Mouse (Mus musculus) forebrain, embryonic 15.5 days (tissue): ENCODE results near the gene Cfd. TPM values are rescaled to one million over a fixed set of nuclear protein-coding genes. Genes with fewer than 3 reads are reported as not detected.
"Not testable (repeated sequence)": the region's sequence is repeated elsewhere in the genome, so short reads cannot be mapped to it uniquely, and the experiment has no call there.

Experiments used
- ATAC-seq: fragments of 200-750 bp; cut with Nextera tagmentation; replicated peaks from 2 replicates; pipeline ENCODE4 v1.8.0; 2017; ENCODE audit warnings: mild to moderate bottlenecking, moderate TSS enrichment, moderate library complexity
- H3K27ac ChIP-seq: fragments of 300-500 bp; sonication (generic); replicated peaks from 2 replicates; pipeline ENCODE4 v1.5.1; 2015; ENCODE audit warnings: mild to moderate bottlenecking, inconsistent platforms
- H3K27me3 ChIP-seq: fragments of 300-500 bp; sonication (generic); 2 replicates; pipeline ENCODE4 v1.6.1; 2015; ENCODE audit warnings: inconsistent platforms
- H3K36me3 ChIP-seq: fragments of 300-500 bp; sonication (generic); 2 replicates; pipeline ENCODE4 v1.6.1; 2015; ENCODE audit warnings: mild to moderate bottlenecking, inconsistent platforms
- H3K4me1 ChIP-seq: fragments of 300-500 bp; sonication (generic); 2 replicates; pipeline ENCODE4 v1.6.1; 2015; ENCODE audit warnings: inconsistent platforms
- H3K4me2 ChIP-seq: fragments of 300-500 bp; sonication (generic); replicated peaks from 2 replicates; pipeline ENCODE4 v1.6.1; 2015; ENCODE audit warnings: mild to moderate bottlenecking, inconsistent platforms
- H3K4me3 ChIP-seq: fragments of 300-500 bp; sonication (generic); 2 replicates; pipeline ENCODE4 v1.5.1; 2015; ENCODE audit warnings: mild to moderate bottlenecking, inconsistent platforms
- H3K9ac ChIP-seq: fragments of 300-500 bp; sonication (generic); replicated peaks from 2 replicates; pipeline ENCODE4 v1.6.1; 2015; ENCODE audit warnings: mild to moderate bottlenecking, inconsistent platforms
- H3K9me3 ChIP-seq: fragments of 300-500 bp; sonication (generic); 2 replicates; pipeline ENCODE4 v1.6.1; 2016; ENCODE audit warnings: inconsistent platforms
- WGBS: fragments of 180-500 bp; shearing (Covaris S2); methylation state at CpG from one replicate; pipeline ENCODE4 v1.1.7; 2015; ENCODE audit warnings: mixed read lengths; 5-methylcytosine and 5-hydroxymethylcytosine counted together
- polyA plus RNA-seq: library from polyadenylated mRNA; unstranded; fragments of >200 nt; fragmentation: Nextera tagmentation; extraction: Ambion mirVana; gene quantifications from 2 replicates; pipeline ENCODE4 v1.2.1, GENCODE M21; 2015

Gene Cfd
- polyA plus RNA-seq, 1 experiment from 2014 or later, result not detected

GRCm38 (mm10) chr10:79877757-79878156 is 12.9 kb upstream of the Cfd start:
- no peak for ATAC-seq

DNA sequence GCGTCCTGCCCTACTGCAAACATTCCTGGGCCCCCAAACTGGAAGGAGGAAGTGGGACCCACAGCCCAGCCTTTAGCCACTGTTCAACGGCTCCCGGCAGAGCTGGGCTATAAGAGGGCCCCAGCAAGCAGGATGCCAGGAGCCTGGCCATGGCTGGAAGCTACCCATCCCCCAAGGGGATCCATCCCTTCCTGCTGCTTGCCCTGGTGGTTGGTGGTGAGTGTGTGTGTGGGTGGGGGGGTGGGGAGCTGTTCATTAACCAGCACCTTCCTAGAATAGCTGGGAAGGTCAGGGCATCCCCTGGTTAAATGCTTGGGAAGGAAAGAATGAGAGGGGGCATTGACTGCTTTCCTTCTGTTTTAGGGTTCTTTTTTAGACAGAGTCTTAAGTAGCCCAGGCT is 11.1 kb upstream of the Cfd start:
- ATAC-seq, result no peak
- H3K4me2 ChIP-seq, result no peak overlapping the region
- H3K4me1 ChIP-seq, result peaks cover 17% of the 10 kb centered on the region
- no peak overlapping the region for H3K9ac ChIP-seq
- H3K27me3 ChIP-seq, result peaks cover 17% of the 10 kb centered on the region
- no peaks in the 10 kb centered on the region for H3K36me3 ChIP-seq
- no peaks in the 10 kb centered on the region for H3K9me3 ChIP-seq
- H3K4me3 ChIP-seq, result no peak overlapping the region
- H3K27ac ChIP-seq, result no peak overlapping the region
- WGBS, result 41% methylated on average over 3 of the region's 3 CpGs

More at GRCm38 (mm10) chr10:79877757-79878156, 12.9 kb upstream of the Cfd start:
- Histone ChIP-seq H3K9ac (no peak overlapping the region), H3K36me3 (no peaks in the 10 kb centered on the region), H3K9me3 (no peaks in the 10 kb centered on the region), H3K4me3 (no peak overlapping the region), H3K4me2 (no peak overlapping the region), H3K4me1 (peaks cover 24% of the 10 kb centered on the region), H3K27ac (no peak overlapping the region), H3K27me3 (peaks cover 15% of the 10 kb centered on the region)
- WGBS, result 51% methylated on average over 12 of the region's 12 CpGs

DNA sequence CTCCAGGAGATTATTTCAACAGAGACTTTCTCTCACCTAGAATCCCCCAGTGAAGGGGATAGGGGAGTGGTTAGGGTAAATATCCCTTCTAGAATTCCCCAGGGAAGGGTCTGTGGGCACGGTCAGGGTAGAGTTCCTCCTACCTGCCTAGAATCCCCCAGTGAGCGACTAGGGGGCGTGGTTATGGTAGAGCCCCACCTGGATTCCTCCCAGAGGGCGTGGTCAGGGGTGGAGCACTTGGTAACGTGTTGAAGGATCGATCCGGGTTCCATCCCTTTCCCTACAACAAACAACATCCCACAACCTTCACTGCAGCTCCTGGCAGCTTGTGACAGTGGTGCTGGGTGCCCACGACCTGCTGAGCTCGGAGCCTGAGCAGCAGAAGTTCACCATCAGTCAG is 9.9 kb upstream of the Cfd start:
- H3K4me2 ChIP-seq, result no peak overlapping the region
- 17% methylated on average over 9 of the region's 9 CpGs for WGBS
- H3K4me3 ChIP-seq, result no peak overlapping the region
- no peaks in the 10 kb centered on the region for H3K9me3 ChIP-seq
- ATAC-seq, result no peak
- H3K4me1 ChIP-seq, result peaks cover 6% of the 10 kb centered on the region
- peaks cover 17% of the 10 kb centered on the region for H3K27me3 ChIP-seq
- no peak overlapping the region for H3K27ac ChIP-seq
- no peaks in the 10 kb centered on the region for H3K36me3 ChIP-seq
- H3K9ac ChIP-seq, result no peak overlapping the region

- H3K9me3 ChIP-seq, result no peaks in the 10 kb centered on the region
- peak overlapping the region; percentile 15; the same call in 1 of the 2 replicates for H3K4me2 ChIP-seq
- no peak for ATAC-seq
- H3K27ac ChIP-seq, result no peak overlapping the region
- H3K4me3 ChIP-seq, result no peak overlapping the region
- 8% methylated on average over 22 of the region's 22 CpGs for WGBS
- no peaks in the 10 kb centered on the region for H3K36me3 ChIP-seq
- peaks cover 17% of the 10 kb centered on the region for H3K27me3 ChIP-seq
- H3K4me1 ChIP-seq, result peaks cover 6% of the 10 kb centered on the region
- H3K9ac ChIP-seq, result no peak overlapping the region
These were observed 8.7 kb upstream of the Cfd start for GRCm38 (mm10) chr10:79881981-79882380.

DNA sequence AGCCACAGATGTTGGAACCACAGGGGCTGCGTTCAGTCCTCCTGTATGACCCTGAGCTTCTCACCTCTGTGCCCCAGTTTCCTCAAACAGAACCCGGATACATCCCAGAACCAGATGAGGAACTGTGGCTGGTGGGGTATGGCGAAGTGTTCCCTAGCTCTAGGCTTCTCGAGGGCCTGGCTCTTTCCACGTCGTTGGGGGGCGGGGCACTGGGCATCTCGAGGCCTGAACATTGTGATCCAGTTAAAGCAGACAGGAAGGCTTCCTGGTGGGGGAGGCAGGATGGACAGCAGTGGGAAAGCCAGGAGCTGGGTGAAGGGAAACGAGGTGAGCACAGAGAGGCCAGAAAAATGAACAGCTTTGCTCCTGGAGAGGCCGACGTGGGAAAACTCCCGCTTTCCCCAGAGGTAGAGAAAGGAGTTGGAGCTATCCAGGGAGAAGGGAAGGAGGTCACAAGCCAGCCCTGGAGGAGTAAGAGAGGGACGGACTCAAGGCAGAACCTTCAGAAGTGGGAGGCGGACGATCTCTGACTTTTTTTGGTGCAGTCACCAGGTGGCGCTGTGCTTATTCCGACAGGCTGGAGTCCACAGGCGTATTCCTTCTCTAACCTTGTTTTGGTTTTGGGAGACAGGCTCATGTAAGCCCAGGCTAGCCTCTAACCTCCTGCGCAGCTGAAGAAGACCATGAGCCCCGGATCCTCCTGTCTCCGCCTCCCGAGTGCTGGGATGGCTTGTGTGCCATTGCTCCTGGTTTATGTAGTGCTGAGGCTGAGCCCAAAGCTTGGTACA is 7.2 kb upstream of the Cfd start:
- Histone ChIP-seq H3K4me2 (no peak overlapping the region), H3K9me3 (no peaks in the 10 kb centered on the region), H3K27me3 (peaks cover 17% of the 10 kb centered on the region), H3K36me3 (no peaks in the 10 kb centered on the region), H3K4me1 (peaks cover 6% of the 10 kb centered on the region), H3K9ac (no peak overlapping the region), H3K27ac (no peak overlapping the region), H3K4me3 (no peak overlapping the region)
- 12% methylated on average over 22 of the region's 22 CpGs for WGBS
- 0 out of 2 replicates have a peak, but pooled peaks have one; percentile 26 for ATAC-seq

DNA sequence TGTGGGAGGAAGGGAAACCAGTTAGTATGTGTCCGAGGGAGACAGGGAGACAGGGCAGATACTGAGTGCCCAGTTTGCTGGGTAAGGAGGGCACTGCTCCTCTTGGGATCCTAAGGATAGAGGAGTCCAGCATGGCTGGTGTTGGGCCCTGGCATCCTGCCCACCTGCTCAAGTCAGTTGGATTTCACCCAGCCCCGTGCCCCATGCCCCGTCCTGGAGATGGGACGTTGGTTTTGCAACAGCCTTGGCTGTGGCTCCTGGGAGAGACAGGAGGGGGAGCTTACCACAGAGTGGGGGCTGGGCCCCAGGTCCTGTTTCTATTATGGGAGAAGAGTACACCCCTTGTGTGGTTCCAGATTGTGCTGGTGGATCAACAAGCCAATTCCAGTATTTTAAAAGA is 6.2 kb upstream of the Cfd start:
- H3K4me3 ChIP-seq, result no peak overlapping the region
- 59% methylated on average over 4 of the region's 4 CpGs for WGBS

GRCm38 (mm10) chr10:79884938-79885337 is 5.7 kb upstream of the Cfd start:
- H3K27me3 ChIP-seq, result peaks cover 17% of the 10 kb centered on the region
- not testable (repeated sequence) for H3K4me3 ChIP-seq, H3K36me3 ChIP-seq, H3K4me2 ChIP-seq, ATAC-seq, H3K9ac ChIP-seq, H3K4me1 ChIP-seq, H3K9me3 ChIP-seq, H3K27ac ChIP-seq
- 85% methylated on average over 3 of the region's 3 CpGs for WGBS

More for the DNA sequence above, 6.2 kb upstream of the Cfd start:
- H3K36me3 ChIP-seq, result no peaks in the 10 kb centered on the region
- H3K27me3 ChIP-seq, result peaks cover 17% of the 10 kb centered on the region
- no peak for ATAC-seq
- H3K9ac ChIP-seq, result no peak overlapping the region
- no peak overlapping the region for H3K27ac ChIP-seq
- H3K9me3 ChIP-seq, result no peaks in the 10 kb centered on the region
- no peak overlapping the region for H3K4me2 ChIP-seq
- peaks cover 6% of the 10 kb centered on the region for H3K4me1 ChIP-seq

DNA sequence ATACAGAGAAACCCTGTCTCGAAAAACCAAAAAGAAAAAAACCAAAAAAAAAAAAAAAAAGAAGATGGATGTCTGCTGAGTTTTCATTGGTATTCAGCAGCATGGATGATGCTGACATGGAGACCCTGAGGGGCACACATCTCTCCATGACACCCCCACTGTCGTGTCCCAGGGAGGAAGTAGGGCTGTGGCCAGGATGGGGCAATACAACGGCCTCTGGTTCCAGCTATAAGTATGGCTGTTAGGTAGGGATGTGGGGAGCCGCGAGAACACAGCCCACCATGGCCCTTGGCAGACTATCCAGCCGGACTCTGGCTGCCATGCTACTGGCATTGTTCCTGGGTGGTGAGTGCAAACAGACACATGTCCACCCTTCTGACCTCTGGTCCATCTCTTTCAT is 4.6 kb upstream of the Cfd start, which contains the start of gene Elane:
Gene Elane, plus strand, starts transcription at position 194 of the 400 bp plus-strand sequence.
- WGBS, result 81% methylated on average over 6 of the region's 6 CpGs
- no peak within 1 kb of the TSS for H3K4me3 ChIP-seq
- H3K4me2 ChIP-seq, result no peak within 1 kb of the TSS
- H3K27me3 ChIP-seq, result peaks cover 12% of the 10 kb centered on the region
- H3K36me3 ChIP-seq, result no peaks in the 10 kb centered on the region
- no peaks in the 10 kb centered on the region for H3K9me3 ChIP-seq
- no peak within 1 kb of the TSS for H3K9ac ChIP-seq
- ATAC-seq, result no peak
- H3K27ac ChIP-seq, result no peak within 1 kb of the TSS
- H3K4me1 ChIP-seq, result peaks cover 6% of the 10 kb centered on the region

DNA sequence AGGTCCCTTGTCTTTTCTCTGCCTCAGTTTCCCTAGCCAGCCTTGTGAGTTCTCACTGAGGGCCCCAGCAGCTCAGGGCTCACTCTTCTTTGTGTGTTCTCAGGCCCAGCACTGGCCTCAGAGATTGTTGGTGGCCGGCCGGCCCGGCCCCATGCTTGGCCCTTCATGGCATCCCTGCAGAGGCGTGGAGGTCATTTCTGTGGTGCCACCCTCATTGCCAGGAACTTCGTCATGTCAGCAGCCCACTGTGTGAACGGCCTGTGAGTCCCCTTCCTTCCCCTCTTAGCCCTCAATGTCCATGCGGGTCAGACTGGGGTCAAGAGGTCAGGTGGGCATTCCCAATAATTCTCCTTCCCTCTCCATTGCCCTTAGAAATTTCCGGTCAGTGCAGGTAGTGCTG is 4.0 kb upstream of the Cfd start:
- Histone ChIP-seq H3K27me3 (peaks cover 9% of the 10 kb centered on the region), H3K4me1 (peaks cover 6% of the 10 kb centered on the region), H3K9me3 (no peaks in the 10 kb centered on the region), H3K27ac (no peak overlapping the region), H3K36me3 (no peaks in the 10 kb centered on the region), H3K4me3 (no peak overlapping the region), H3K4me2 (no peak overlapping the region), H3K9ac (no peak overlapping the region)
- no peak for ATAC-seq
- 88% methylated on average over 8 of the region's 8 CpGs for WGBS

DNA sequence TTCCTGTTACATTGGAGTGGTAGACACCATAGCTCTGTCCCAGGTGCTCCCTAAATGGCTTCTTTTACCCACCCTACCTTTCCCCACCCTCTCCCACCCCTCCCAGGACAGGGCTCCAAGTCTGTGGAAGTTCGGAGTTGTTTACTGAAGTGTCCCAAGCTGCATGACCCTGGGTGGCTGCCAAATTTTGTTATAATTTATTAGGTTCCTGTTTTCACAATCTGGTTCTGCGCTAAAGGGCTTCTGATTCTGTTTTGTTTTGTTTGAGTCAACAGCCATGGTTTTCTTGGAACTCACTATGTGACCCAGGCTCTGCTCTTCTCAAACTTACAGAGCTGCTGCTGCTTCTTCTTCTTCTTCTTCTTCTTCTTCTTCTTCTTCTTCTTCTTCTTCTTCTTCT is 1.3 kb upstream of the Cfd start:
- no peak overlapping the region for H3K4me2 ChIP-seq
- H3K4me3 ChIP-seq, result no peak overlapping the region
- no peaks in the 10 kb centered on the region for H3K9me3 ChIP-seq
- no peak for ATAC-seq
- 89% methylated on average over 2 of the region's 2 CpGs for WGBS
- no peaks in the 10 kb centered on the region for H3K4me1 ChIP-seq
- no peaks in the 10 kb centered on the region for H3K27me3 ChIP-seq
- no peaks in the 10 kb centered on the region for H3K36me3 ChIP-seq
- no peak overlapping the region for H3K27ac ChIP-seq
- H3K9ac ChIP-seq, result no peak overlapping the region

GRCm38 (mm10) chr10:79892451-79893118 is 1.9 kb downstream of the Cfd start:
- WGBS, result 42% methylated on average over 22 of the region's 22 CpGs

DNA sequence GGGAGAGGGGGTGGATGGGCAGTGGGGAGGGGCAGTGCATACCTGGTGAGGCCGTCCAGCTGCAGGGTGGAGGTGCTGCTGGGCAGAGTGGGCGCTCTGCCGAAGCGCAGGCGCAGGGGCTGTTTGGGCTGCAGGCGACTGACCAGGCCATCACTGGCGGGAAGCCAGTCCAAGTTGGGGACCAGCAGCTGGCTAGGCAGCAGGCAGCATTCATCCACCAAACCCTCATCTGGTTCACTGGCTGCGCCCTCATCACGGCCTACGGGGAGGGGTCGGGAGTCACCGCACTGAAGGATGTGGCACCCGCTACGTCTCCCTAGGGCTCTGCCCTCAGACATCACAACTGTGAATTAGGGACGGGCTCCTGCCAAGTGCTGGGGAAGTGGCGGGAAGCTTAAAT is 5.7 kb downstream of the Cfd start:
- WGBS, result 90% methylated on average over 16 of the region's 16 CpGs
- no peak overlapping the region for H3K4me3 ChIP-seq
- H3K9ac ChIP-seq, result no peak overlapping the region
- no peaks in the 10 kb centered on the region for H3K9me3 ChIP-seq
- H3K27me3 ChIP-seq, result no peaks in the 10 kb centered on the region
- H3K4me1 ChIP-seq, result peaks cover 6% of the 10 kb centered on the region
- no peak for ATAC-seq
- H3K27ac ChIP-seq, result no peak overlapping the region
- H3K36me3 ChIP-seq, result peaks cover 13% of the 10 kb centered on the region
- H3K4me2 ChIP-seq, result no peak overlapping the region

More at GRCm38 (mm10) chr10:79892451-79893118, 1.9 kb downstream of the Cfd start:
- ATAC-seq, result peak; percentile 69
- H3K36me3 ChIP-seq, result peaks cover 13% of the 10 kb centered on the region; the same call in 1 of the 2 replicates
- not testable (repeated sequence) for H3K4me1 ChIP-seq, H3K9me3 ChIP-seq, H3K4me3 ChIP-seq, H3K27me3 ChIP-seq, H3K9ac ChIP-seq, H3K27ac ChIP-seq, H3K4me2 ChIP-seq
